13 mouse cellular contexts compared by ENCODE assay signal in the genomic region with DNA sequence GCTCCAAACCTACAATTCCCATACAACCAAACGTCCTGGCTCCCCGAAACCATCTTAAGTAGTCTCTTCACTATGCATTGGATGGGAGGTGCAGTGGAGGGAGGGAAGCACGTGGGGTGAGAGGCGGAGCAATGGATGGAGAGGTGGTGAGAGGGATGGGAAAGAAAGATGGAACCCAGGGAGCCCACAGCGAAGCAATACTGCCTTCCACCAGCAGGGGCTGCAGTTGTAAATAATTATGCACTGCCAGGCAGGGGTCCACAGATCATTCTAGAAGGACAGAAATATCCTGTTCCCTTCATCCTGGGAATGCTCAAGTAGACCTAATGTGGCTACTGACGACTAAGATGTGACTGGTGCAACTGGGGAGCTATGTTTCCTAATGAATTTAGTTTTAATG. TPM values are rescaled to one million over a fixed set of nuclear protein-coding genes. Genes with fewer than 3 reads are reported as not detected.
A peak's percentile ranks its signal among the peaks of the same experiment; 100 is the strongest.
DNase-seq lines count a peak whose midpoint lies in the region; TF ChIP-seq lines count a peak whose summit lies in the region.
"Had no signal": no experiment of that assay in that cellular context is flagged by ENCODE, and none has a peak within 500 bp of the region (broad histone marks: within the 10 kb centered on the region; RNA-seq: fewer than 3 reads in every experiment).

No protein-coding gene starts in this region.

- no peak for TF ChIP-seq POLR2A in cortical plate, adult 2 months (IDR thresholded peaks at IDR 0.05; ENCODE audit: extremely low read depth, insufficient read depth, low read length)

- H3K4me3 ChIP-seq in left cerebral cortex, adult 2 months: no peak overlapping the region
- no peak overlapping the region for H3K4me3 ChIP-seq in cortical plate, adult 2 months (ENCODE audit: insufficient read depth, low read length)
- H3K4me3 ChIP-seq: kidney, embryonic 15.5 days; limb, embryonic 13.5 days; midbrain, embryonic 15.5 days had no signal

- TF ChIP-seq CTCF in left cerebral cortex, adult 2 months (IDR thresholded peaks at IDR 0.05): peak; percentile 55
- 0 out of 2 replicates have a peak, but pooled peaks have one; percentile 12 for TF ChIP-seq CTCF in cortical plate, adult 2 months (IDR thresholded peaks at IDR 0.05; ENCODE audit: extremely low read depth, insufficient read depth, low read length)

- no peak overlapping the region for H3K27ac ChIP-seq in left cerebral cortex, adult 2 months
- no peak overlapping the region for H3K27ac ChIP-seq in cortical plate, adult 2 months (ENCODE audit: insufficient read depth, low read length)
- H3K27ac ChIP-seq: kidney, embryonic 15.5 days; limb, embryonic 13.5 days; midbrain, embryonic 15.5 days had no signal

- DNase-seq in cerebellum, postnatal 10 days: peak; percentile 66 to 80
- DNase-seq in cerebellum, adult 9-11 months: no peak
- no peak for DNase-seq in left cerebral cortex, adult 2 months (ENCODE audit: extremely low spot score in 1 of 2, low spot score in 2 of 2)
- DNase-seq in left cerebral cortex, postnatal 36 days (ENCODE audit: low spot score in 2 of 2): no peak
- DNase-seq in A20 (ENCODE audit: low read depth, low spot score): peak; percentile 22
- no peak for DNase-seq in adrenal gland, postnatal 4 days (ENCODE audit: low spot score in 2 of 2)
- DNase-seq in frontal cortex, postnatal 36 days (ENCODE audit: low spot score in 2 of 2): no peak
- DNase-seq: adrenal gland, postnatal 10 days; cerebellum, postnatal 36 days had no signal

- intact Hi-C loops in left cerebral cortex, adult 2 months (cut with DNase I): no loop called here
- intact Hi-C loops in left cerebral cortex, postnatal 36 days (cut with DNase I): loop anchor here (5.0 kb wide), 1 partner anchor 292 kb away; no protein-coding TSS in a partner anchor

- no peaks in the 10 kb centered on the region for H3K4me1 ChIP-seq in cortical plate, adult 2 months (ENCODE audit: control insufficient read depth, insufficient read depth, low read length)

RNA-seq across cellular contexts. Expression of a gene that starts 22.9 kb away (rescaled TPM):
- total RNA-seq in left cerebral cortex, adult 2 months (2021): 10 to 100 TPM; 13.0 to 13.2 TPM
- 10 to 100 TPM; 15.5 to 18.4 TPM for total RNA-seq in left cerebral cortex, postnatal 36 days (2021)
- 8.4 and 8.5 TPM in 2 replicates for polyA plus RNA-seq in cortical plate, adult 2 months (2012; rRNA removed)
- 10 to 100 TPM; 26.7 to 32.3 TPM for total RNA-seq in adrenal gland, postnatal 4 days (2021)

RNA-seq across cellular contexts. Expression of a gene that starts 55.9 kb away (rescaled TPM):
- 10 to 100 TPM in 1 of 2 experiments, 1 to 10 TPM in 1; 9.0 to 10.3 TPM for total RNA-seq in left cerebral cortex, adult 2 months (2021)
- total RNA-seq in left cerebral cortex, postnatal 36 days (2021): 10 to 100 TPM in 1 of 2 experiments, 1 to 10 TPM in 1; 9.7 to 13.5 TPM
- 9.2 and 9.8 TPM in 2 replicates for polyA plus RNA-seq in cortical plate, adult 2 months (2012; rRNA removed)
- total RNA-seq in adrenal gland, postnatal 4 days (2021): 10 to 100 TPM; 13.3 to 17.6 TPM

Comparison
In these comparisons a context has a peak if more than half of its experiments do, and no peak if none do; other contexts are left out.
1. DNase-seq: peak in cerebellum, postnatal 10 days (2 of 2) and A20 (single experiment); none in cerebellum, adult 9-11 months (single experiment), left cerebral cortex, adult 2 months (0 of 2), left cerebral cortex, postnatal 36 days (0 of 2), adrenal gland, postnatal 4 days (0 of 2) and frontal cortex, postnatal 36 days (0 of 2).